Mouse (Mus musculus): ENCODE measurements around the gene Rsrp1.
A peak's percentile ranks its signal among the peaks of the same experiment; 100 is the strongest.

Gene Rsrp1

GRCm38 (mm10) chr4:134922111-134922924 is 1.1 kb upstream of the Rsrp1 start:
- peak; percentile 46 for DNase-seq

DNA sequence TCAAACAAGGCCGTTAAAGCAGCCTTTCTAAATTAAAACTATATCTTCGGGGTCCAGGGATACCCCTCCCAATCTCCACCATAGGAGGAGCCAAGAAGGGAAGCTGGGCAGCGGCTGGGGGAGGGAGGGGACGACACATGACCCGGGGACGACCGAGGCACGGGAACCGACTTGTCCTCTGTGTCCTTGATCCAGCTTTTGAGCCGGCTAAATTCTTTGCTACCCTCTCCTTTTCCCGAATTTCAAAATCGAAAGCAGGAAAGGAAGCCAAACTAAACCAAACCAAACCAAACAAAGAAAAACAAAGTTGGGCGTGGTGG is 507 bp upstream of the Rsrp1 start:
- peak; percentile 81 for DNase-seq

GRCm38 (mm10) chr4:134924019-134924741 is 788 bp downstream of the Rsrp1 start:
- peak; percentile 67 for DNase-seq

GRCm38 (mm10) chr4:134925206-134925605 is 1.8 kb downstream of the Rsrp1 start:
- DNase-seq, result no peak

- no peak for DNase-seq
Measured at GRCm38 (mm10) chr4:134927815-134928463, 4.5 kb downstream of the Rsrp1 start.

GRCm38 (mm10) chr4:134928464-134928836 is 5.1 kb downstream of the Rsrp1 start:
- no peak for DNase-seq

GRCm38 (mm10) chr4:134929536-134929935 is 6.1 kb downstream of the Rsrp1 start:
- peak; percentile 54 for DNase-seq

- DNase-seq, result no peak
Measured at GRCm38 (mm10) chr4:134930190-134930589, 6.8 kb downstream of the Rsrp1 start.

GRCm38 (mm10) chr4:134930684-134931481 is 7.5 kb downstream of the Rsrp1 start, which contains the start of gene Syf2:
Gene Syf2, plus strand, starts transcription at chr4:134930898.
- DNase-seq, result peak; percentile 89

DNA sequence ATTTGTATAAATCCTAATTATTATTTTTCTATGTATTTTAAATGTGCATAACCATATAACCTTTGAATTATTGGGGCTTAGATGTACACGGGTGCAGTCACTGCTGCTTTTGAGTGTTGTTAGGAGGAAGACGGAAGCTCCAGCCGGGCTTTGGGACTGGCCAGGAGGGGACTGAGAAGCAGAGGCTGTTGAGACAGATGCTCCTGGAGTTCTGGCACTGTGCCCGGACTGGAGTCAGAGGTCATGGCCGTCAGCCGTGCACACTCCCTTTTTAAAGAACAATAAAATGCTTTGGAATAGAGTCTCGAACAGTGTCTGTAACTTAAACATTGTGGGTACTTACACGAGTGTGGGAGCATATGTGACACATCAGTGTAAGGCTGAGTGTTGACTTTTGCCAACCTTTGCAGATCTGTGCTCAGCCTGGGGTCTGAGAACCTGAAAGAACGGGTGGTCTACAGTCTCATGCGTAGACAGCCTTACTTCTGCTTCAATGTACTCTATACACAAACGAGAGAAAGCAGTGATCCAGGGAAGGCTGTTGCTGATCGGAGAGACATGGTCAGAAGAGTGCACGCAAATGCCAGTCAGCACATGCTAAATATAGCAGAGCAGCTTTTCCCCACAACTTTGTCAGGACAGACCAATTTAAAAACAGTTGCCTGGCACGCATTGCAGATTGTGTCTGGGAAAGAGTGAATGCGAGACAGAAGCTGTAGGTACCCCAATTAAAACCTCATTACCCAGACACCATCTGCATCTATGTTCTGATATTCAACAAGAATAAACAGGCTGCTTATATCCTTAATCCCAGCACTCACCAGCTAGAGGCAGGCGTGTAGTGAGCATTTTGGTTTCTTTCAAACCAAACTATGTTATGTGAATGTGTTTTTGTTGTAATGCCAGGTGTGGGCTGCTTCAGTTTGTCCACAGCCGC is 14.1 kb downstream of the Rsrp1 start:
- DNase-seq, result no peak

DNA sequence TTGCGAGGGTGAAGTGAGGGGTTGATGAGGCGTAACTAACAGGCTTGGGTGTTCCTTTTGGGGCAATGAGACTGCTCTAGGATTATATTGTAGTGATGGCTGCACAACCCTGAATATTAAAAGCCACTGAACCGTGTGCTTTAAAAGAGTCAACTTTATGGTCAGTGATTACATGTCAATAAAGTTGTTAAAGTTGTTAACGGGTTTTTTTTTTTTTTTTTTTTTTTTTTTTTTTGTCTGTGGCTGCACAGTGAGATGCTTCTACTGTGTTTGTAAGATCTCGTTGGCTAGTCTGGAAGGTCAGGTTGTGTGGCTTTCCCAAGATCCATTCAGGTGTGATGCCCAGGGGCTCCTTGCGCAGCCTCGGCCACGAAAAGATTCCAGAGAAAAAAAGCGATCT is 16.5 kb downstream of the Rsrp1 start:
- DNase-seq, result no peak

DNA sequence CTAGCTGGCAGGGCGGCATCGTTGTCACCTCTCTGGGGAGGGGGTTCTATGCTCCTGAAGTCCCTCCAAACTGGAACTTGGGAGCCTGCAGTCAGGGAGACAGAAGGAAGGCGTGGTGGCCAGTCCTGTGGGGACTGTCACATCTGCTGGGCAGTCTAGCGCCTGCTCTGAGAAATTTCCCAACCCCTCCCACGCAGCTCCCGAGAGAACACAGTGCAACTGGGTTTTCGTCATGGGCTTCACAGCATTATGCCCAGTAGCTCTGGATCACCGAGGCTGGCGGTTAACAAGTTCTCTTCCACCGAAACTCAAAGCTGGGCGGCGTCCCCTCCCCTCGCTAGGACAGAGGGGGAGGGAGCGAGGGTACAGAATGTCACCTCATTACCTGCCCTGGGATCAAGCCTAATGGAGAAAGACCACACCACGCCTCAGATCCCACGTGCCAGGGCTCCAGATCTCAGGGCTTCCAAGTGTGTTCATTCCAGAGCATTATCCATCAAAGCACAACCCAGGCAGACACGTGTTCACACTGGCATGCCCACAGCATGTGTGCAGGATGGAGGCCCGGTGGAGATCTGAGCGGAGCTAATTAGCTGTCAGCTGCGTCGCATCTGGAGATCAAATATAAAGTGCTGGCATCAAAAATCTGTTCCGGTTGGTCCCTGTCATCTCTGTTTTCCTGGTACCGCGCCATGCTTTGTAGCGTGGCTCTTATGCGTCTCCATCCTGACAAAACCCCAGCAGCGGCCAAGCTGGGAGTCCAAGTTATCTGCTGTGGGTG is 20.6 kb downstream of the Rsrp1 start:
- DNase-seq, result no peak

DNA sequence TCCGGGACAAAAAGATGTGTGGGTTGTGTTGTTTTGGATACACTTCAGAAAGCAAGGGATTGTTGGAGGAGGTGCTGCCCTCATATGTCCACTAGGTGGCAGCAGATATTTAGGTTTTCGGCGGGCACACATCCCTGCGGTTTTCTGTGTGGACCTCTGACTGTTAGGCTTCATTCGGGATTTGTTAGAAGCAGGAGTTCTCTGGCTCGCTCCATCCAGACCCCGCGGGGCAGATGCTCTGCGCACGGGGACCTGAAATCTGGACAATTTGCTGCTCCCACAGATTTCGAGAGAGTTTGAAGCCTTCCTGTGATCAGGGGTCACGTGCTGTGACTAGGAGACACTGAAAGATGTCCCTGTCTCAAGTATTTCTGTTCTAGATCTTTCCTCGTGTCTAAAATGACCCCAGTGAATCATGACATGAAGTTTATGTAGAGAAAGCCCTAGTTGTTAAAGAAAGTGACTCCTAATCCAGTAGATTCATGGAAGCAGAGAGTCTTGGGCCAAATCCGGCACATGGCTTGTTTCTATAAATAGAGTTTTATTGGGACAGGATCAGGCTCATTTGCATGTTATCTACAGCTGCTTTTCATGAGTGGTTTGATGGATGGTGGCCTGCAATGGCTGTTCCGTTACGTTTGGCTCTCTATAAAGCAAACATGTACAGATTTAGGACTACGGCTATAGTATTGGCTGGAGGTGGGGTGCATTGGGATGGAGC is 22.8 kb downstream of the Rsrp1 start:
- peak; percentile 75 for DNase-seq

DNA sequence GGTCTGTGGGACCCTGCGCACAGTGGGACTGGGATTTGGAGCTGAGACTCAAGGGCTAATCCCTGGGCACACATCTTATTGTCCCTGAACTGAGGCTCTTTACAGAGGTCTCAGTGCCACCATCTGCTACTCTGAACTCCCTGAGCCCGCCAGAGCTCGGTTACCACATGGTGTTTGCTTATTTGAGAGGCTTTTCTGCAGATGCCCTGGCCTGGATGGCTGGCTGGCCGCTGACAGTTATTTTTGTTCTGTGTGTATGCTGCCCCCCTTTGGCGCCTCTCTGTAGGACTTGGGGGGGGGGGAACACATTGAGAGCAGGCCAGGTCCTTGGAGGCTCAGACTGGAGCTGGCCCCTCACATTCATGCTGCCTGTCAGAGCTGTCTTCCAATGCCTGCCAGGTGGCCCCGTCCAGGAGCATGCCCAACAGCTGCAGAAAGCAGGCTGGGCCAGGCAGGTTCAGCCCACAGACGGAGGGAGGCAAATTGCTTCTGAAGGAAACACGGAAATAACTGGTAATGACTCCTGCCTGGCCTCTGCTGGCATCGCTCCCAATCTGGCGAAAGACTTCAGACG is 27.2 kb downstream of the Rsrp1 start:
- peak; percentile 23 for DNase-seq

DNA sequence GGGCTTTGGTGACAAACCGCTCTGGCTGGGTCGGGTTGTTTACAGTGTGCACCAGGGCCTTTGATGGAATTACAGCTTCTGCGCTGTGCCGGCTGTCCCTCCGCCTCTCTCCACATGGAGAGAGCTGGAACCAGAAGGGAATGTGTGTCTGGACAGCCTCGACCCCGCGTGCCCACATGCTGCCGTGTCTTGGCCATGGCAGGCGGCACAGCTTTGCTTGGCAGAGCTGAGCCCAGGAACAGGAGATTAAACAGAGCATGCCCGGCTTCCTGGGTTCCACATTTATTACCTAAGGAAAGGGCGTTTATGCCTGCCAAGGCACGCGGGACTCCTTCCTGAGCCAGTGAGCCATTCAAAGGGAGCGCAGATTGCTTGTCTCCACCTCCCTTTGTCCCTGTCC is 31.1 kb downstream of the Rsrp1 start:
- no peak for DNase-seq

DNA sequence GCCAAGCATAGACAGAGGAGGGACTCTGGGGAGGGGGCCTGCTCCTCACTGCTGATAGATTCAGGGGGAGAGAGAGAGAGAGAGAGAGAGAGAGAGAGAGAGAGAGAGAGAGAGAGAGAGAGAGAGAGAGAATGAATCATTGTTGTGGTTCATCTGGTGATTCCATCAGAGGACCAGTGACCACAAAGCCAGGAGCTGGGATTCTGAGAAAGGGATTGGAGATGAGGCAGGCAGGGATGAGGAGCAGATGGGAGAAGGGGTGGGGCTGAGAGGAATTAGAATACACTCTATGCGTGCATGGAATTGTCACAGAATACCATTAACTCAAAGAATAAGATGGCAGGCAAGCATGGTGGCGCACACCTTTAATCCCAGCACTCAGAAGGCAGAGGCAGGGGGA is 31.8 kb downstream of the Rsrp1 start:
- no peak for DNase-seq

DNA sequence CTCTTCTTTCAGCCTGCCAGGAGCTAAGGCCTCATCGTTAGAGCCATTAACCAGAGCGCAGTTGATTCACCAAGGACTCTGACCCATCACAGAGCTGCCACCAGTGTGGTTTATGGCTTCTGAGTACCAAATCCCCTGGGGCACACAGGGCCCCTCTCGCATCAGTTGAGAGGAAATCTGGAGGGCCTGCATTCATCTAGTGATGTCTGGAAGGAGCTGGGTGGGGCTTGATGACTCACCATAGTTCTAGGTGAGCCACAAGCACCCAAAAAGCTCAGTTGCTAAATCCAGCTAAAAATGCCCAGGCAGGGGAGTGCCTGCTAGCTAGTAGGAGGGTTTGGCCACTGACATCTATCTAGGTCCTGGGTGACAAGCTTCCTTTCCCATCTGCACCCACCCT is 32.5 kb downstream of the Rsrp1 start:
- DNase-seq, result no peak

DNA sequence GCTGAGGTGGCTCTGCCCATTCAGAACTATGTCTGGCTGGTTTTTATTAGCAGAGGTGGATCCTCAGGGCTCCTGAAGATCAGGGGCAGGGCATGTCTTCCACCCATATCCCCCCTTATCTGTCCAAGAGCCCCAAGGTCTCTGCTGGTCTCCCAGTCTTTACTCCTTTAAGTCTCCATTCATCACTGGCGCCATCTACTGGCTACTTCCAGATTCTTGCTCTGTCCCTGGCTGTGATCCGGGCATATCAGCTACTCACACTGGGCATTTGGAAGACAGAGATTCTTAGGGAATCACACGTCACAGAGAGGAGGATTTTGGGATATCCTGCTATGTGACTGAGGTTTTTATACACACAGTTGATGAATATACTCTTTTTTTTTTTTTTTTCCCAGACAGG is 32.9 kb downstream of the Rsrp1 start:
- DNase-seq, result peak; percentile 84

- peak; percentile 85 for DNase-seq
Measured at GRCm38 (mm10) chr4:134963021-134963776, 39.8 kb downstream of the Rsrp1 start.

Data from thymus, postnatal 4 days (tissue).